Mouse (Mus musculus) left cerebral cortex, postnatal 36 days (tissue): ENCODE results near the gene Flt3. TPM values are rescaled to one million over a fixed set of nuclear protein-coding genes. Genes with fewer than 3 reads are reported as not detected.

ENCODE experiments used
- DNase-seq, 2 experiments: peaks; one replicate each; pipeline ENCODE4 v3.0.0; 2021 to 2022; ENCODE audit warnings: low spot score in 2 of 2, mixed read lengths in 1 of 2
- intact Hi-C: fragments of 180-260 bp; cut with DNase I; formaldehyde crosslinking; loops from one replicate; pipeline ENCODE4 v1.15.1; 2025
- total RNA-seq, 2 experiments: library from RNA; stranded (reverse); gene quantifications; 2 replicates each; pipeline ENCODE4 v1.2.3; 2021

Flt3 gene
- total RNA-seq = 1 to 10 TPM; 4.8 to 7.0 TPM

DNA sequence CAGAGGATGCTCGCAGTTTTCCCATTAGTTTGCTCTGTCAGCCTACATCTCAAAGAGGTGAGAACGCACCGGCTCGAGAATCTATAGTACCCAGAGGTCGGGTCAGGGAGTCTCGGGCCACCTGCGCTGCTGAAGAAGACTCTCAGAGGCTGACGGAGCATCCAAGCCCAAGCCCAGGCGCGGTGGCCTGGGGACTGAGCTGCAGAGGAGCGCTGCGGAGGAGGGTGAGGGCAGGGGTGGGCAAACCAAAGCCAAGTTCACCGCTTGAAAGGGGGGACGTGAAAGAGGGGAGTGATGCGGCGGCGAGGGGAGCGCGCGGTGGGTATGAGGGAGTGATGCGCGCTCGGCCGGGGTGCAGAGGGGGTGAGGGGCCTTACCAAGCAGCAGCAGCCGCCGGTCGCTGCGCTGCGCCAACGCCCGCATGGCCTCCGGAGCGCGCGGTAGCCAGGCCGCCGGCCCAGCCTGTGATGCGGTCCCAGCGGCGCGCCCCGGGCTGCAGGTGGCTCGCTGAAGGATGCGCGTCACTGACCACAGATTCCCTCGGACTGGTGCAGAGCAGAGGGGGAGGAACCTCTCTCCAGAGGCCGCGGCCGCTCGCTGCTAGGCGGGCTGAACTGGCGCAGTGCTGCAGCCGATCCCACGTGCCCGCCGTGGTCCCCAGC lies at the start of gene Flt3:
TSS of gene Flt3 (minus strand) at position 647 of the 662 bp plus-strand sequence.
- DNase-seq = peak; percentile 41 to 65
- intact Hi-C loops = loop anchor here (10.0 kb wide), 1 partner anchor 445 kb away; no protein-coding TSS in a partner anchor

DNA sequence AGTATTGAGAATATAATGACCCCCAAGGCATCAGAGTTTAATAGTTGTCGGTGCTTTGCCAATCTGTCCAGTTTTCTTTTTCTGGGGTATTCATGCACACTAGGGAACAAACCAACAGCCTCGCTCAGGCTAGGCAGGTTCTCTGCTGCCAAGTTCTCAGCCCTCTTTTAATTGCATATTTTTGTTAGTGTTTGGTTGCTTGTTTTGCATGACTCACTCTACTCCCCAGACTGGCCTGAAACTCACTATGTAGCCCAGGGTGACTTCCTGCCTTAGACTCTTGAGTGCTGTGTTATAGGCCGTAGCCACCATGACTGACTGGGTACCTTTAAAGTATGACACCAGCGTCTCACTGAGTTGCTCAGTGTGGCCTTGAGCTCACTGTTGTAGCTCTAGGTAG lies 48.6 kb upstream of the Flt3 start:
- intact Hi-C loops = no loop called here
- no peak for DNase-seq

DNA sequence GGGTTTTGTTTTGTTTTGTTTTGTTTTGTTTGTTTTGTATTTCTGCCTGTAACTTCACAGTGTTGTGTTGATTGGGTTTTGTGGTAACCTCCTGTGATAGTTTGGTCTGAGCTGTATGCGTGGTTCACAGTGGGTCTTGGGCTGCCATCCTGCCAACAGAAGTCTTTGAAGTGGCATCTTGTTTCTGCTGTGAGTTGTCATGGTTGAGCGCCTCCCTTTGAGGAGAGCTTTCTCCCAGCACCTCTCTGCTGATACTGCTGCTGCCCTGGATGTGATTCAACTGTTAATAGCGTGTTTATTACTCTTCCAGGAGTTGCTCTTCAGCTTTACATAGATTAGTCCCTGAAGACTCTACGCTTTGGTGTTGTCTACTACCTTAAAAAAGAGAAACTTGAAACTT lies 48.2 kb upstream of the Flt3 start:
- intact Hi-C loops = no loop called here

DNA sequence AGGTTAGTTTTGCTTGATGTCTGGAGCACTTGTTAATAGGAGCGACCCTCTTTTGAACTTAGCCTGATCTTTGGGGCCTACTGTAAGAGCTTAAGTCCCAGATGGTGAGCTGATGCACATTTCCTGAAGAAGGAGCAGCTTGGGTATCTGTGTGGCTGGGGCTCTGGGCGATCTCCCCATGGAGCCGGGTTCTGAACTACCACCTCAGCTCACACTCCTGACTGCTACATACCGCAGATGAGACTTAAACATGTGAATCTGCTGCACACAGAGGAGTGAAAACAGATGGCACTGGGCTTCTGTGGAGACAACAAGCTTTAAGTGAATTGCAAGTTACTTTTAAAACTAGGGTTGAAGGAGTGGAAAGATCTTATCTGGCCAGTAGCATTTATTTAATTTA lies 45.0 kb upstream of the Flt3 start:
- DNase-seq = no peak
- intact Hi-C loops = no loop called here

More for the DNA sequence above, 48.2 kb upstream of the Flt3 start:
- no peak for DNase-seq

DNA sequence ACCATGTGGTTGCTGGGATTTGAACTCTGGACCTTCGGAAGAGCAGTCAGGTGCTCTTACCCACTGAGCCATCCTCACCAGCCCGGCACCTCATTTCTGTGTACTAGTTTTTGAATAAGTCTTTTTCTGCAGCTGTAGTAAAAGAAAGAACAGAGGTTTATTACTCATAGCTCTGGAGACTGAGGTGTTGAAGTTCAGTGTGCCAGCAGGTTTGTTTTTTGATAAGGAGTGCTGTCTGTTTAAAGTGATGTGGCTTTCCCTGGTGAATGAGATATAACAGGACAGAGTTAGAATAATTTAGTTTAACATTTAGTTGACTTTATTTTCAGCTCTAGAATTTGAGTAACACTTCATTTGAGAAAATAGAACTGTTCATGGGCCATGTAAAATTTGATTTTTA lies 44.5 kb upstream of the Flt3 start:
- intact Hi-C loops = no loop called here
- DNase-seq = no peak

DNA sequence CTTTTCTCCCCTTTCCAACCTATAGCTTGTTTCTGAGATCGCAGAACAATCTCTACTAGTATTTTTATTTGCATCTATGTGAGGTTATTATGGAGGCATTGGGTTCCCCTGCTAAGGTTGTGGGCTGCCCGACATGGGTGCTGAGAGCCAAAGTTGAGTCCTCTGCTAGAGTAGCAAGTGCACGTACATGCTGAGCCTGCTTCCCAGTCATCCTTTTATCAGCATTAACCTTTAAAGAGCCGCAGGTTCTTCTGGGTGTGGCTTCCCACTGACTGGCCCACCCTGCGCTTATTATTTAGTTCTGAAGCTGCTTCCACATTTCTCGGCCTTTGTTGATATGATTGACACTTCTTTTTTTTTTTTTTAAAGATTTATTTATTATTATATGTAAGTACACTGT lies 44.0 kb upstream of the Flt3 start:
- DNase-seq = no peak
- intact Hi-C loops = no loop called here

DNA sequence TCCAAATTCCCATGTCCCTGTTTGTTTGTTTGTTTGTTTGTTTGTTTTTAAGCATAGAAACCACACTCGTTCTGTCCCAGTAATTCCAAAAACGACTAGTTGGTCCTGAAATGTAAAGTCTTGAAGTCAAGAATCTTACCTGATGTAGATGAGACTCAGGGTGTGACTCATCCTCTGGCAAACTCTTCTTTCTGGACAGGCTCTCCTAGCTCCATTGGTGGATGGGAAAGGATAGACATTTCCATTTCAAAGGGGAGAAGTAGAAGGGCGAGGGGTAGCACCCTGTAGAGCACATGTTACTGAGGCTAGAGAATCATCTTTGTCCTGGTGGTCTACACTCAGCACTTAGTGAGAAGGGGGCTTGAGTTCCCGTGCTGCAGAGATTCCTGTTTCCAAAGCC lies 42.5 kb upstream of the Flt3 start:
- intact Hi-C loops = no loop called here
- DNase-seq = no peak

DNA sequence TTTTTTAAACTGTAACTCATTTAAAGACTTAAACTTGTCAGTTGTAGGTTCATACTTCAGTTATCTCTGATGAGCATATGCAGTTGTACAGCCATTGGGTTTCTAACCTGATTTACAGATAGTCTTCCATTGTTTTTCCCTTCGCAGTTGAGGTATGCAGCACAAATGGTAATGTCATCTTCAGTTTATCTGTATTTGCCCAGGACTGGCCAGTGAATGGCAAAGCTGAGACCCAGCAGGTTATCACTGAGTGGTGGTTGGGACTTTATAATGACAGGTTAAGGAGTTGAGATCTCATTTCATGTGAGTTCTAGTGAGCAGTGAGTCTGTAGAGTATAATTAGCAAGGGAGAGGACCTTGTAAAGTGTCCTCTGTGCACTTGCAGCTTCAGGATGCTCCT lies 41.7 kb upstream of the Flt3 start:
- intact Hi-C loops = no loop called here

DNA sequence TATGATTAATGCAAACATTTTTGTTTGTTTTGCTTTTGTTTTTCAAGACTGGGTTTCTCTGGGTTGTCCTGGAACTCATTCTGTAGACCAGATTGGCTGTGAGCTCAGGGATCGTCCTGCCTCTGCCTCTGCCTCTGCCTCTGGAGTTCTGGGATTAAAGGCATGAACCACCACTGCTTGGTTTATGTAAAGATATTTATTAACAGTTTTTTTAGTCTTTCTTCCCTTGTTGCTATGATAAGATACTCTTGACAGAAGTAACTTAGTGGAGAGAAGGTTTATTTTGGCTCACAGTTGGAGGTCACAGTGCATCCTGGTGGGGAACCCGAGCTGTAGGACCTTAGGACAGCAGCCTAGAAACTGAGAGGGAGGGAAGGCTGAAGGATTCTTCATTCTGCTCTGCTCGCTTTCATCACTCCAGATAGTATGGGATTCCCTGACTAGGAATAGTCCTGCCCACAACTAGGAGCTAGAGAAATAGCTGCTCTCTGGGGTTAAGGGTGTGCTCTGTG lies 40.8 kb upstream of the Flt3 start:
- DNase-seq = no peak

More for the DNA sequence above, 41.7 kb upstream of the Flt3 start:
- DNase-seq = no peak

DNA sequence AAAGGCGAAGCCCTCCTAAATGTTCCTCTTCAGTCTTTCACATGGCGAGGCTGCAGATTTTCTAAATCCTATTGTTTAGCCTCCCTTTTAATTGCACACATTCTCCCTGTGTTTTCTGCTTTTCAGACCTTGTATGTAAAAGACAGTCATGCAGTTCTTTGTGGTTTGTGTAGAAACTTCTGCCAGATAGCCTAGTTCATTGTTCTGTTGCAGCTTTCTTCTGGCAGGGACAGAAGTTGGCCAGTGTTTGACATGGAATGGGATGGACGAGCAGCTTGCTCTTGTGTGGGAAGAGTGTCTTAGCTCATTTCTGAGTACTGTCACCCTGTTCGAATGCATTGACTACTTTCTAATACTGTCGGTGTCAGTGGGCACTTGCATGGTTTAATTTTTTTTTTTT lies 36.2 kb upstream of the Flt3 start:
- DNase-seq = no peak
- intact Hi-C loops = loop anchor here (10.0 kb wide), 1 partner anchor 98 kb away; no protein-coding TSS in a partner anchor

More for the DNA sequence above, 40.8 kb upstream of the Flt3 start:
- intact Hi-C loops = no loop called here

DNA sequence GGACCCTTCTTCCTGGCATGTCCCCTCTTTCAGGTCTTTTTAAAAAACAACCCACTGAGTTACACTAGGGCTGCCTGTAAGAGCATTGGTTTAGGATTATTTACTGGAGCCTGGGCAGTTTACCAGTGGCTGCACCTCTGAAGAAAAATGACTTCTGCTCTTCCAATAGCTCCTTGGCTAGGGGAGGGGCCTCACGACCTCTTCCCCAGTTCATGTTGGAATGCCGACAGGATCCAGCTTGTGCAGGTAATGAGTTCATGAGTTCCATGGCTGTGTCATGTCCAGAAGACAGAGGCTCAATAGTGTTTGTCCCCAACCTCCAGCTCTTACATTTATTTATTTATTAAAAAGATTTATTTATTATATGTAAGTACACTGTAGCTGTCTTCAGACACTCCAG lies 35.5 kb upstream of the Flt3 start:
- DNase-seq = no peak
- intact Hi-C loops = loop anchor here (10.0 kb wide), 1 partner anchor 99 kb away; no protein-coding TSS in a partner anchor

DNA sequence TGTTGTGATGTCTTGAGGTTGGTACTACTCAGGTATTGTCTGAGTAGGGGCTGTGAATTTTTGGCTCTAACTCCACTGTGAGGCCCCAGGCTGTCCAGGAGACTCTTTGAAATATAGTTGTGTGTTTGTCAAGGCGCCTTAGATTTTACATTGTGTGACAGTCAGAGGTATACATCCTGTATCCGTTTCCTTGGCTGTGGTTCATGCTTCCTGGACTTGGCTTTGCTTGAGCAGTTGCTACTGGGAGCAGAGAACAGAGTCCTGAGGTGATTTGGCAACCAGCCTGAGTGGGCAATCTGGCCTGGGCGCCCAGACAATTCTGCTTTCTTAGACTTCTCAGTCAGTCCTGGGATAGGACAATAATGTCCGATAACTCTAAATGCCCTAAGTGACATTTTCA lies 34.9 kb upstream of the Flt3 start:
- intact Hi-C loops = loop anchor here (10.0 kb wide), 1 partner anchor 100 kb away; no protein-coding TSS in a partner anchor
- no peak for DNase-seq

DNA sequence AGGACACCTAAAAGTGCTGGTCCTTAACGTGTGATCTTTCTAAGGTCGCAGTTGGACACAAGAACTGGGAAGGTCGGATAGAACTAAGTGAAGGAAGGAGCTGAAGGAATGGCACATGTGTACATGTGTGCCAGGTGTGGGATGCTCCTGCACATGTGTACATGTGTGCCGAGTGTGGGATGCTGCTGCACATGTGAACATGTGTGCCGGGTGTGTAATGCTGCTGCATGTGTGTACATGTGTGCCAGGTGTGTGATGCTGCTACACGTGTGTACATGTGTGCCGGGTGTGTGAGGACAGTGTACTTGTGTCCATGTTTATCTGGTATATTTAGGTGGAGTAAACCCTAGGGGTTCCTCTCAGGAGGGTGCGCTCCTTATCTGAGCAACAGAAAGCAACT lies 32.6 kb upstream of the Flt3 start:
- intact Hi-C loops = loop anchor here (10.0 kb wide), 1 partner anchor 102 kb away; no protein-coding TSS in a partner anchor
- DNase-seq = no peak

DNA sequence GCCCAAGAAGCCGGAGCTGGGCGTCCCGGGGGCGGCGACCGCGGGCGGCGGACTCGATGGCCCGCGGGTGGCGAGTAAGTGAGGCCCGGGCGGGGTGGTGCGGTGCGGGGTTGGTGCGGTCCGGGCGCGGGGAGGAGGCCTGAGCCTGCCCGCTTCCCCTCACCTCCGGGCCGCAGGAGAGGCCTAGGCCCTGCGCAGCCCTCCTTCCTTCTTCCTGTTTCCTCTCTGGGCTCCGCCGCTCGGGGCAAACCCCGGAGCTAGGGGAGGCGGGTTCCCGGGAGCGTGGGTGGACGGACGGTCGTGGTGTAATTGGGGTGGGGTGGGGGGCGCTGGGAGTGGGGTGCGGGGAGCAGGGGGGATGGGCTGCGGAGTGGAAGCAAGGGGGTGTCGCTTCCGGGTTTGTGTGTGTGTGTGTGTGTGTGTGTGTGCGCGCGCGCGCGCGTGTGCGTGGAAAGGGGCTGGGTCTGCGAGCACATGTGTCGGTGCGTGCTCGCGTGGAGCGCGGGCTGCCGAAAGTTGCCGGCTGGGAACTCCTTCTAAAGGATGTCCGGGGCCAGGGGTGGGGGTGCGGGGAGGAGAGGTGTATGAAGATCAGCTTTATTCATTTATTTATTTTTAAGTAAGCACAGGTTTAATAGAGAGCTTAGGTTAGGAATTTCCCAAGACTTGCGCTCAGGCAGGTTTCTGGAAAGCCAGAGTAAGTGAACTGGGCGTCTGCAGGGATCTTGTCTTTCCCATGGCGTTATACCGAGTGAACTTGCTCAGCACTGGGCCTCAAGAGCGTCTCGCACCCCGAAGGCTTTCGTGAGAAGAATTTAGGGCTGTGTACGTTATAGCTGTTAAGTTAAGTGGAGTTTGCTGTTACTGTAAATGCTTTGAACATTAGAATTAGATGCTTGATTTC lies 30.9 kb upstream of the Flt3 start:
- intact Hi-C loops = loop anchor here (10.0 kb wide), 1 partner anchor 104 kb away; no protein-coding TSS in a partner anchor
- DNase-seq = peak; percentile 70 to 76

DNA sequence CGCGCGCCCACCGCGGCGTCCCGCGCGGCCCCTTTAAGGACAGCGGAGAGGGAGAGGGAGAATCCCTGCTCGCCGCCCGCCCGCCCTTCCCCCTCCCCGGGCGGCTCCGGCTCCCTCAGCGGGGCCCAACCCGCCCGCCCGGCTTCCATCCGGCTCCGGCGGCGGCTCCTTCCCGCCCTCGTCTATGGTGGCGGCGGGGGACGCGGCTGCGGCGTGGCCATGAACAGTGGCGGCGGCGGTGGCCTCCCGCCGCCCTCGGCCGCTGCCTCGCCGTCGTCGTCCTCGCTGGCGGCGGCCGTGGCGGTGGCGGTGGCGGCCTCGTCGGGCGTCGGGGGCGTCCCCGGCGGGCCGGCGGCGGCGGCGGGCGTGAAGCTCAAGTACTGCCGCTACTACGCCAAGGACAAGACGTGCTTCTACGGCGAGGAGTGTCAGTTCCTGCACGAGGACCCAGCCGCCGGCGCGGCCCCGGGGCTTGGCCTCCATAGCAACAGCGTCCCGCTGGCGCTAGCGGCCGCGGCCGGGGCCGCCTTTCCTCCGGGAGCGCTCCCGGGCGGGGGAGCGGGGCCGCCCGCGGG lies 30.2 kb upstream of the Flt3 start:
- intact Hi-C loops = loop anchor here (10.0 kb wide), 1 partner anchor 104 kb away; no protein-coding TSS in a partner anchor
- DNase-seq = peak in 1 of 2 experiments; percentile 71

DNA sequence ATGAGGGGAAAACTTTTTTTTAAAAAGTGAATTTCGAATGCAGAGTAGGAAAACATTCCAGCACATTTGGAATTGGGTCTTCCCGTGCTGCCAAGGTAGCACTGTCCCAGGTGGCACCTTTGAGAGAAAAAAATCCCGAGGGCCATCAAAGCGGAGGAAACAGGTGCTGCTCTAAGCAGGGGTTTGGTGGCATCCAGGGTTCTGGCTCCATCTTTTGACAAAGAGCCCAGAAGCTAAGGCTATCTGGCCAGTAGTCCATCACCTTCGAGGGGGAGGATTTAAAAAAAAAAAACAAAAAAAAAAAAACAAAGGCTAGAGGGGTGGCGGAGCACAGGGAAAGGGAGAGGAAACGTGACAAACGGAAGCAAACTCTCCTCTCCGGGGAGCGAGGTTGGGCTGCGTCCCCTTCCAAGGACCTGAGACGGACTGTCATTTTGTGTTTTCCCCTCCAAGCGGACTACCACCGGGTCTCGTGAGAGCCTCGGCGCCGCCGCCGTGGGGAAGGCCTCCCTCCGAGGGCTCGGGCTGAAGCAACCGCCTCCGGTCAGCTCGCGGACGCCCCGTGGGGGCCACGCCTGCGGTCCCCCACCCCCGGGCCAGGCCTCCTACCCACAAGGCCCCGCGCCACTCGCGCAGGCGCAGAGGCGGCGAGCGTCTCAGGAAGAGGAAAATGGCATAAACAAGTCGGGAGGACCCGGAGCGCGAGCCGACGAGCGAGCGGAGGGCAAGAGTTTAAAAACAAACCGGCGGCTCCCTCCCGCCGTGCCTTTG lies 29.4 kb upstream of the Flt3 start, which contains the start of gene Pan3:
TSS of gene Pan3 (plus strand) at position 627 of the 771 bp plus-strand sequence.
- peak; percentile 97 to 99 for DNase-seq
- intact Hi-C loops = loop anchor here (10.0 kb wide), 2 partner anchors 105 to 515 kb away; no protein-coding TSS in a partner anchor

DNA sequence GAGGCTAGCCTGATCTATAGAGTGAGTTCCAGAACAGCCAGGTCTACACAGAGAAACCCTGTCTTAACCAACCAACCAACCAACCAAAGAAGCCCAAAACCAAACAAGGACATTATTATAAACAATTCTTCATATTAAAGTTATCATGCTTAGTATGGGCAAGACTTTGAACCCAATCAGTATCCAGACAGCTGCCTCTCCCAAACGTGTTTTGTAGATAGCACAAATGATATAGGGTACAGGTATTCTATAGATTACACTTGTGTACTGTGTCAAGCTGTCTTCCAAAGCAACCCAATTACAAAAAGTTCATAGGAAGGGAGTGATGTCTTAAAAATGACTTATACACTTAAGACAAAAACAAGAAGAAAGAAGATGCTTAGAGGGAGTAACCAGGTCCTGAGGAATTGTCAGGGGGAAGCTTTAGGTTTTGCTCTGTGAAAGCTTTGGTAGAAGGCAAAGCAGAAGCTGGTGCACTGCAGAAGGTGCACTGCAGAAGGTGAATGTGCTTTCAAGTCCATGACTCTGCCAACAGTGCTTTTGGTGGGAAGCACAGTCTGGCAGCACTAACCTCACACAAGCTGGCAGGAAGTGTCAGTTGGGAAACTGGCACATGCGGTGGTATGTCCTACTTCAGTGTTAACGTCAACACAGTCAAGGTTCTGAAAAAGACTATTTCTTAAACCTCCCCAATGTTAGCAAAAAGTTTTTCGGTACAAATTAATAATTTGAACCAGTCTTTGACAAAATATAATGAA lies 25.9 kb upstream of the Flt3 start:
- no peak for DNase-seq
- intact Hi-C loops = loop anchor here (10.0 kb wide), 1 partner anchor 519 kb away; no protein-coding TSS in a partner anchor

DNA sequence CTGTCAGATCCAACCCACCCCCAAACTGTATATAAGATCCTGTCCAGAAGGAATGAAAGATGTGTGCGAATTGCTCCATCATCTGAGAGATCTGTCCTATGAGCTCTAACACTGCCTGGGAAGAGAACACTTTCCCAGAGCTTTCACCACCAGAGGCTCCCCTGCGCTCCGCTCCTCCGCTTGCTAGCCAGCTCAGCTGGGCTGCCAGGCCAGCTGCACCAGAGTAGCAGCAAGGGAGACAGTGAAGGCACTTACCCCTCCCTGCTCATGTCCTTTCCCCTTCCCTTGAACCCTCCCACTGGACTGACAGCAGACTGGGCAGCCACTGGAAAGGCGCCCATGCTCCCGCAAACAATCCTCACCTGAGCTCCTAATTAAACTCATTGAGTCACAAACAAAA lies 23.3 kb upstream of the Flt3 start:
- DNase-seq = peak in 1 of 2 experiments; percentile 16
- intact Hi-C loops = loop anchor here (10.0 kb wide), 1 partner anchor 521 kb away; no protein-coding TSS in a partner anchor
